Mouse (Mus musculus): ENCODE measurements around the gene Eefsec. TPM values are rescaled to one million over a fixed set of nuclear protein-coding genes. Genes with fewer than 3 reads are reported as not detected.

The Eefsec gene
- polyA plus RNA-seq, 1 experiment from 2014 or later = 32.3 TPM

GRCm38 (mm10) chr6:88249231-88249630, 197.1 kb downstream of the Eefsec start:
- H3K27ac ChIP-seq (replicated peaks) = no peak overlapping the region
- H3K36me3 ChIP-seq = no peaks in the 10 kb centered on the region
- WGBS = 100% methylated on average over 1 of the region's 1 CpGs
- no peak overlapping the region for H3K4me2 ChIP-seq
- no peak overlapping the region for H3K9ac ChIP-seq
- no peaks in the 10 kb centered on the region for H3K27me3 ChIP-seq
- H3K4me3 ChIP-seq = no peak overlapping the region
- no peaks in the 10 kb centered on the region for H3K4me1 ChIP-seq (replicated peaks)
- H3K9me3 ChIP-seq = no peaks in the 10 kb centered on the region
- ATAC-seq (ENCODE audit: low read depth) = no peak

- Histone ChIP-seq H3K36me3 (no peaks in the 10 kb centered on the region), H3K4me2 (peak overlapping the region; percentile 18; the same call in 1 of the 2 replicates), H3K4me1 (replicated peaks) (no peaks in the 10 kb centered on the region), H3K27ac (replicated peaks) (no peak overlapping the region), H3K9ac (no peak overlapping the region), H3K27me3 (peaks cover 54% of the 10 kb centered on the region), H3K9me3 (no peaks in the 10 kb centered on the region), H3K4me3 (no peak overlapping the region)
- peak; percentile 78; the same call in 1 of the 2 replicates for ATAC-seq (ENCODE audit: low read depth)
- WGBS = under 1% methylated on average over 15 of the region's 15 CpGs
These were observed 203.7 kb downstream of the Eefsec start for GRCm38 (mm10) chr6:88242604-88243003.

- WGBS = 9% methylated on average over 7 of the region's 7 CpGs
- peaks cover 75% of the 10 kb centered on the region for H3K27me3 ChIP-seq
- no peaks in the 10 kb centered on the region for H3K36me3 ChIP-seq
- H3K9me3 ChIP-seq = no peaks in the 10 kb centered on the region
- no peak overlapping the region for H3K27ac ChIP-seq (replicated peaks)
- H3K4me2 ChIP-seq = peak overlapping the region; percentile 51; the same call in 1 of the 2 replicates
- H3K4me1 ChIP-seq (replicated peaks) = peaks cover 16% of the 10 kb centered on the region
- H3K9ac ChIP-seq = peak overlapping the region; percentile 53
- ATAC-seq (ENCODE audit: low read depth) = 0 out of 2 replicates have a peak, but pooled peaks have one; percentile 21
- H3K4me3 ChIP-seq = no peak overlapping the region
These were observed 209.8 kb downstream of the Eefsec start for GRCm38 (mm10) chr6:88236513-88236912.

- Histone ChIP-seq H3K4me1 (replicated peaks) (peaks cover 16% of the 10 kb centered on the region), H3K4me2 (peak overlapping the region; percentile 51), H3K27me3 (peaks cover 75% of the 10 kb centered on the region), H3K36me3 (no peaks in the 10 kb centered on the region), H3K9ac (peak overlapping the region; percentile 53), H3K27ac (replicated peaks) (no peak overlapping the region), H3K9me3 (no peaks in the 10 kb centered on the region), H3K4me3 (no peak overlapping the region)
- peak; percentile 82 for ATAC-seq (ENCODE audit: low read depth)
- under 1% methylated on average over 17 of the region's 17 CpGs for WGBS
These were observed 210.4 kb downstream of the Eefsec start for GRCm38 (mm10) chr6:88235983-88236382.

GRCm38 (mm10) chr6:88235461-88235860, 210.9 kb downstream of the Eefsec start:
- Histone ChIP-seq H3K4me2 (peak overlapping the region; percentile 51; the same call in 1 of the 2 replicates), H3K36me3 (no peaks in the 10 kb centered on the region), H3K9ac (no peak overlapping the region), H3K4me3 (no peak overlapping the region), H3K9me3 (no peaks in the 10 kb centered on the region), H3K27me3 (peaks cover 76% of the 10 kb centered on the region), H3K4me1 (replicated peaks) (peaks cover 16% of the 10 kb centered on the region), H3K27ac (replicated peaks) (no peak overlapping the region)
- no peak for ATAC-seq (ENCODE audit: low read depth)
- 17% methylated on average over 8 of the region's 8 CpGs for WGBS

GRCm38 (mm10) chr6:88233996-88234395, 212.3 kb downstream of the Eefsec start:
- Histone ChIP-seq H3K9ac (no peak overlapping the region), H3K9me3 (no peaks in the 10 kb centered on the region), H3K27ac (replicated peaks) (no peak overlapping the region), H3K4me3 (no peak overlapping the region), H3K36me3 (no peaks in the 10 kb centered on the region), H3K27me3 (peaks cover 70% of the 10 kb centered on the region), H3K4me2 (no peak overlapping the region), H3K4me1 (replicated peaks) (peaks cover 16% of the 10 kb centered on the region)
- 81% methylated on average over 8 of the region's 8 CpGs for WGBS
- no peak for ATAC-seq (ENCODE audit: low read depth)

GRCm38 (mm10) chr6:88232221-88232620, 214.1 kb downstream of the Eefsec start:
- no peaks in the 10 kb centered on the region for H3K9me3 ChIP-seq
- ATAC-seq (ENCODE audit: low read depth) = no peak

GRCm38 (mm10) chr6:88231821-88232220, 214.5 kb downstream of the Eefsec start:
- Histone ChIP-seq H3K36me3 (no peaks in the 10 kb centered on the region), H3K9ac (no peak overlapping the region), H3K27me3 (peaks cover 60% of the 10 kb centered on the region), H3K9me3 (no peaks in the 10 kb centered on the region), H3K4me3 (no peak overlapping the region), H3K4me2 (no peak overlapping the region), H3K27ac (replicated peaks) (no peak overlapping the region), H3K4me1 (replicated peaks) (peaks cover 16% of the 10 kb centered on the region)
- no peak for ATAC-seq (ENCODE audit: low read depth)
- WGBS = 85% methylated on average over 7 of the region's 7 CpGs

More at GRCm38 (mm10) chr6:88232221-88232620, 214.1 kb downstream of the Eefsec start:
- H3K27ac ChIP-seq (replicated peaks) = no peak overlapping the region
- no peak overlapping the region for H3K4me3 ChIP-seq
- no peak overlapping the region for H3K9ac ChIP-seq
- peaks cover 61% of the 10 kb centered on the region for H3K27me3 ChIP-seq
- H3K36me3 ChIP-seq = no peaks in the 10 kb centered on the region
- no peak overlapping the region for H3K4me2 ChIP-seq
- H3K4me1 ChIP-seq (replicated peaks) = peaks cover 16% of the 10 kb centered on the region
- WGBS = 47% methylated on average over 6 of the region's 6 CpGs

- no peak for ATAC-seq (ENCODE audit: low read depth)
- no peak overlapping the region for H3K4me2 ChIP-seq
These were observed 217.1 kb downstream of the Eefsec start for GRCm38 (mm10) chr6:88229221-88229620.

GRCm38 (mm10) chr6:88227537-88227936, 218.8 kb downstream of the Eefsec start:
- Histone ChIP-seq H3K27ac (replicated peaks) (no peak overlapping the region), H3K36me3 (no peaks in the 10 kb centered on the region), H3K4me1 (replicated peaks) (peaks cover 7% of the 10 kb centered on the region), H3K9me3 (no peaks in the 10 kb centered on the region), H3K4me2 (no peak overlapping the region), H3K4me3 (no peak overlapping the region), H3K9ac (no peak overlapping the region), H3K27me3 (peaks cover 22% of the 10 kb centered on the region)
- no peak for ATAC-seq (ENCODE audit: low read depth)
- WGBS = 43% methylated on average over 7 of the region's 7 CpGs

More at GRCm38 (mm10) chr6:88229221-88229620, 217.1 kb downstream of the Eefsec start:
- Histone ChIP-seq H3K9me3 (no peaks in the 10 kb centered on the region), H3K27me3 (peaks cover 36% of the 10 kb centered on the region), H3K4me1 (replicated peaks) (peaks cover 7% of the 10 kb centered on the region), H3K27ac (replicated peaks) (no peak overlapping the region), H3K9ac (no peak overlapping the region), H3K36me3 (no peaks in the 10 kb centered on the region), H3K4me3 (no peak overlapping the region)
- 87% methylated on average over 12 of the region's 12 CpGs for WGBS

GRCm38 (mm10) chr6:88226570-88226994, 219.8 kb downstream of the Eefsec start:
- Histone ChIP-seq H3K4me3 (no peak overlapping the region), H3K9me3 (no peaks in the 10 kb centered on the region), H3K4me1 (replicated peaks) (peaks cover 7% of the 10 kb centered on the region), H3K36me3 (no peaks in the 10 kb centered on the region), H3K9ac (no peak overlapping the region), H3K27ac (replicated peaks) (no peak overlapping the region), H3K27me3 (peaks cover 21% of the 10 kb centered on the region), H3K4me2 (no peak overlapping the region)
- 7% methylated on average over 5 of the region's 5 CpGs for WGBS
- ATAC-seq (ENCODE audit: low read depth) = peak; percentile 40; the same call in 1 of the 2 replicates

GRCm38 (mm10) chr6:88221968-88222367, 224.4 kb downstream of the Eefsec start, which contains the start of gene Dnajb8:
TSS of gene Dnajb8 (plus strand) at chr6:88222268.
- H3K9me3 ChIP-seq = peaks cover 4% of the 10 kb centered on the region; the same call in 1 of the 2 replicates
- 58% methylated on average over 10 of the region's 10 CpGs for WGBS
- H3K9ac ChIP-seq = no peak within 1 kb of the TSS
- H3K36me3 ChIP-seq = no peaks in the 10 kb centered on the region
- no peak within 1 kb of the TSS for H3K27ac ChIP-seq (replicated peaks)
- H3K4me2 ChIP-seq = no peak within 1 kb of the TSS
- no peak within 1 kb of the TSS for H3K4me3 ChIP-seq
- 0 out of 2 replicates have a peak, but pooled peaks cover 2% of the 10 kb centered on the region for H3K27me3 ChIP-seq
- H3K4me1 ChIP-seq (replicated peaks) = peaks cover 7% of the 10 kb centered on the region
- no peak for ATAC-seq (ENCODE audit: low read depth)

GRCm38 (mm10) chr6:88219094-88219493, 227.2 kb downstream of the Eefsec start:
- Histone ChIP-seq H3K9me3 (peaks cover 4% of the 10 kb centered on the region; the same call in 1 of the 2 replicates), H3K4me1 (replicated peaks) (no peaks in the 10 kb centered on the region), H3K27ac (replicated peaks) (no peak overlapping the region), H3K4me3 (no peak overlapping the region), H3K27me3 (peaks cover 2% of the 10 kb centered on the region; the same call in 1 of the 2 replicates), H3K9ac (no peak overlapping the region), H3K4me2 (no peak overlapping the region), H3K36me3 (no peaks in the 10 kb centered on the region)
- no peak for ATAC-seq (ENCODE audit: low read depth)
- 27% methylated on average over 4 of the region's 4 CpGs for WGBS

Measured in neural tube, embryonic 13.5 days (tissue).